Mouse (Mus musculus): ENCODE data around the gene 9130409I23Rik.
A peak's percentile ranks its signal among the peaks of the same experiment; 100 is the strongest.

9130409I23Rik gene

GRCm38 (mm10) chr1:181050937-181051336 is at the start of gene 9130409I23Rik:
Gene 9130409I23Rik, plus strand, starts transcription at chr1:181051237.
- no peak for DNase-seq

- DNase-seq = no peak
Measured at GRCm38 (mm10) chr1:181001621-181002020, 49.4 kb upstream of the 9130409I23Rik start.

GRCm38 (mm10) chr1:181003790-181004189 is 47.2 kb upstream of the 9130409I23Rik start:
- no peak for DNase-seq

- DNase-seq = no peak
Measured at GRCm38 (mm10) chr1:181005331-181005730, 45.7 kb upstream of the 9130409I23Rik start.

GRCm38 (mm10) chr1:181007831-181008230 is 43.2 kb upstream of the 9130409I23Rik start:
- DNase-seq = no peak

GRCm38 (mm10) chr1:181008266-181008665 is 42.8 kb upstream of the 9130409I23Rik start:
- DNase-seq = peak; percentile 52

GRCm38 (mm10) chr1:181009011-181009590 is 41.9 kb upstream of the 9130409I23Rik start:
- no peak for DNase-seq

GRCm38 (mm10) chr1:181009754-181010153 is 41.3 kb upstream of the 9130409I23Rik start:
- peak; percentile 86 for DNase-seq

- DNase-seq = no peak
Measured at GRCm38 (mm10) chr1:181010171-181010932, 40.7 kb upstream of the 9130409I23Rik start.

- DNase-seq = no peak
Measured at GRCm38 (mm10) chr1:181011601-181012000, 39.4 kb upstream of the 9130409I23Rik start.

- no peak for DNase-seq
Measured at GRCm38 (mm10) chr1:181012416-181012815, 38.6 kb upstream of the 9130409I23Rik start.

GRCm38 (mm10) chr1:181013446-181013845 is 37.6 kb upstream of the 9130409I23Rik start:
- DNase-seq = no peak

- DNase-seq = peak; percentile 65
Measured at GRCm38 (mm10) chr1:181014731-181015500, 36.1 kb upstream of the 9130409I23Rik start.

GRCm38 (mm10) chr1:181015558-181015957 is 35.5 kb upstream of the 9130409I23Rik start:
- peak; percentile 92 for DNase-seq

- DNase-seq = no peak
Measured at GRCm38 (mm10) chr1:181016045-181016444, 35.0 kb upstream of the 9130409I23Rik start.

- peak; percentile 93 for DNase-seq
Measured at GRCm38 (mm10) chr1:181016532-181017131, 34.4 kb upstream of the 9130409I23Rik start.

GRCm38 (mm10) chr1:181017212-181017711 is 33.8 kb upstream of the 9130409I23Rik start:
- peak; percentile 93 for DNase-seq

- DNase-seq = no peak
Measured at GRCm38 (mm10) chr1:181017890-181018420, 33.1 kb upstream of the 9130409I23Rik start.

GRCm38 (mm10) chr1:181020756-181021487 is 30.1 kb upstream of the 9130409I23Rik start, which contains the start of gene Ephx1:
Gene Ephx1, minus strand, starts transcription at chr1:181020904.
- peak; percentile 1 for DNase-seq

- peak; percentile 1 for DNase-seq
Measured at GRCm38 (mm10) chr1:181021488-181021865, 29.6 kb upstream of the 9130409I23Rik start.

GRCm38 (mm10) chr1:181022265-181022664 is 28.8 kb upstream of the 9130409I23Rik start:
- peak; percentile 72 for DNase-seq

Data from kidney, adult 11 months (tissue).